Mouse (Mus musculus) liver, adult 2 months (tissue): ENCODE results near the gene Slc27a4. TPM values are rescaled to one million over a fixed set of nuclear protein-coding genes. Genes with fewer than 3 reads are reported as not detected.

Experiments
- DNase-seq: peaks from one replicate; pipeline ENCODE4 v3.0.0-alpha.2; 2011; ENCODE audit warnings: low read depth, low spot score; ENCODE audit errors: extremely low read depth
- H3K27ac ChIP-seq: fragments of 200-500 bp; replicated peaks from 2 replicates; pipeline ENCODE4 v1.5.1; 2012; ENCODE audit warnings: low read depth, mild to moderate bottlenecking, control low read depth, inconsistent platforms, low read length; ENCODE audit not compliant: insufficient read depth
- H3K27me3 ChIP-seq: fragments of 200-500 bp; 2 replicates; pipeline ENCODE4 v1.6.1; 2012; ENCODE audit warnings: mild to moderate bottlenecking, moderate library complexity, low read length, inconsistent platforms; ENCODE audit not compliant: control insufficient read depth, insufficient read depth
- H3K36me3 ChIP-seq: fragments of 200-500 bp; 2 replicates; pipeline ENCODE4 v1.6.1; 2012; ENCODE audit warnings: low read length, inconsistent platforms; ENCODE audit not compliant: control insufficient read depth, insufficient read depth
- H3K4me1 ChIP-seq: fragments of 200-500 bp; 2 replicates; pipeline ENCODE4 v1.6.1; 2011; ENCODE audit warnings: low read length; ENCODE audit not compliant: control insufficient read depth, insufficient read depth
- H3K4me3 ChIP-seq: fragments of 200-500 bp; 2 replicates; pipeline ENCODE4 v1.5.1; 2011; ENCODE audit warnings: low read depth, mild to moderate bottlenecking, control low read depth, low read length, moderate library complexity; ENCODE audit not compliant: insufficient read depth
- H3K79me2 ChIP-seq: fragments of 200-500 bp; 2 replicates; pipeline ENCODE4 v1.6.1; 2012; ENCODE audit warnings: inconsistent platforms, mild to moderate bottlenecking, low read length, moderate library complexity; ENCODE audit not compliant: control insufficient read depth, insufficient read depth
- H3K9ac ChIP-seq: fragments of 200-500 bp; 2 replicates; pipeline ENCODE4 v1.6.1; 2012; ENCODE audit warnings: low read depth, mild to moderate bottlenecking, control low read depth, inconsistent platforms, low read length
- CTCF ChIP-seq: fragments of 200-500 bp; IDR thresholded peaks from 2 replicates; pipeline ENCODE4 v1.5.1; 2011; ENCODE audit warnings: low read depth, low read length, control low read depth
- POLR2A ChIP-seq: fragments of 200-500 bp; IDR thresholded peaks from 2 replicates; pipeline ENCODE4 v1.6.1; 2011; ENCODE audit warnings: low read length, control low read depth; ENCODE audit not compliant: insufficient read depth; ENCODE audit errors: extremely low read depth
- WGBS: fragments of 180-500 bp; shearing (Covaris S2); methylation state at CpG from one replicate; pipeline ENCODE4 v1.1.7; 2018; 5-methylcytosine and 5-hydroxymethylcytosine counted together
- polyA plus RNA-seq: library from polyadenylated mRNA; depleted of rRNA; stranded (reverse); fragments of >200 nt; gene quantifications from 2 replicates; pipeline ENCODE4 v1.2.3, GENCODE M21; 2012
- total RNA-seq: library from RNA; depleted of rRNA; stranded (reverse); fragments of >200 nt; gene quantifications from 2 replicates; pipeline ENCODE4 v1.2.3, GENCODE M21; 2014

The Slc27a4 gene
- total and polyA plus RNA-seq, 2 experiments = 9.2 to 31.5 TPM

DNA sequence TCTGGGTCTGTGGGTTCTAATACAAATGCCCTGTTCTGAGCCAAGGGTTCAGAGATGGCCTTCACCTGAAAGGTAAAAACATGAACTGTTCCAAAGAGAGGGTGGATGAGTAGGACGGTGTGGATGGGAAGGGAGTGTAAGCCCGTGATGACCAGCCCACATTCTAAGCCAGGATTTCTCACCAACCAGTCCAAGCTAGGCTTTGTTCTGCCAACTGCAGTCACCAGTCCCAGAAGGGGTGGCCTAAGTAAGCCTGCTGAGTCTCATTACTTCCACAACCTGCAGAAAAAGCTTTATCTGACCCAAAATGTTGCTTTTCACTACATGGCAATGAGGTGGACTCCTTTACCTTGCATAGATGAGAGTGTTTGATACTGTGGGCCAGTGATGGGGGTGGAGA lies 41.7 kb downstream of the Slc27a4 start:
- H3K79me2 ChIP-seq = no peaks in the 10 kb centered on the region
- no peak for DNase-seq
- H3K27ac ChIP-seq = no peak overlapping the region
- H3K4me1 ChIP-seq = no peaks in the 10 kb centered on the region
- 92% methylated on average over 2 of the region's 2 CpGs for WGBS
- peaks cover 4% of the 10 kb centered on the region; the same call in 1 of the 2 replicates for H3K36me3 ChIP-seq
- no peak overlapping the region for H3K4me3 ChIP-seq
- TF ChIP-seq POLR2A (no peak), CTCF (no peak)
- no peaks in the 10 kb centered on the region; the same call in 1 of the 2 replicates for H3K27me3 ChIP-seq
- no peak overlapping the region for H3K9ac ChIP-seq

GRCm38 (mm10) chr2:29844661-29845060 lies 42.2 kb downstream of the Slc27a4 start:
- Histone ChIP-seq H3K27ac (no peak overlapping the region), H3K4me1 (no peaks in the 10 kb centered on the region), H3K36me3 (peaks cover 4% of the 10 kb centered on the region; the same call in 1 of the 2 replicates), H3K27me3 (no peaks in the 10 kb centered on the region; the same call in 1 of the 2 replicates), H3K79me2 (no peaks in the 10 kb centered on the region), H3K4me3 (no peak overlapping the region), H3K9ac (no peak overlapping the region)
- TF ChIP-seq POLR2A (no peak), CTCF (no peak)
- 97% methylated on average over 3 of the region's 3 CpGs for WGBS
- DNase-seq = no peak

- no peak overlapping the region for H3K27ac ChIP-seq
- DNase-seq = no peak
- no peaks in the 10 kb centered on the region for H3K4me1 ChIP-seq
- no peaks in the 10 kb centered on the region for H3K79me2 ChIP-seq
- H3K4me3 ChIP-seq = no peak overlapping the region
- no peaks in the 10 kb centered on the region; the same call in 1 of the 2 replicates for H3K27me3 ChIP-seq
- no peak overlapping the region for H3K9ac ChIP-seq
- 71% methylated on average over 25 of the region's 25 CpGs for WGBS
- no peak for TF ChIP-seq CTCF
- TF ChIP-seq POLR2A = no peak
- peaks cover 4% of the 10 kb centered on the region; the same call in 1 of the 2 replicates for H3K36me3 ChIP-seq
Observed at GRCm38 (mm10) chr2:29845636-29846035, 43.2 kb downstream of the Slc27a4 start.

DNA sequence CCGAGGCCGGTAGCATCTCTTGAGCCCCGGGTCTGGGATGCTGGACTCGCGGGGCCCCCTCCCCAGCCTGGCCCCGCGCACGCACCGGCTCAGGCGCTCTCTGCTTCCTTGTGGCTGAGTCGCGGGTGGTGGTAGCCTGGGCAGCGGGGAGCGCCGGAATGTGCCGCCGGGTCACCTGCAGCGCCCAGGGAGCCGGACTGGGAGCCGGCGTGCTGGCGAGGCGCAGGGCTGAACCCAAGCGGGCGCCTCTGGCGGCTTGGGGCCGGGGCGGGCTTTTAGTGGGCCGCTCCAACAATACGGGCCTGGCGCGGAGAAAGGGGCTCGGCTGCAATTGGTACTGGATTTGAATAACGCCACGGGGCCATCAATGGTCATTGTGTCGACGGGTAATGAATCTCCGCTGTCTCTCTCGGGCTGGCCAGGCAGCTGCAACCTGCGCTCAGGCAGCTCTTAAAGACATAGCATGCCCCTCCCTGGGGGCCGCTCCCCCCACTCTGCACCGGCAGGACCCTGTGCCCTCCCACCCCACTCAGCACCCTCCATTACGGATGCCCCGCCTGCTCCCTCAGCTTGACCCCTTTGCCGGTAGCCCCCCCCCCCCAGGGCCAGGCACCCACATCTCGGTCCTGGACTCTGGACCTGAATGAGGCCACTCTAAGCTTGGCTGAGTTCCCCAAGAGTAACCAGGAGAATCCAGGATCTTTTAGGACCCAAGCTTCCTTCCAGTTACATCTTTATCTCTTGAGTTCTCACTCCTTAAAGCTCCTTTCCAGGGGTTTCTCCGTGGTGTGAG lies 43.8 kb downstream of the Slc27a4 start:
- no peak for DNase-seq
- 40% methylated on average over 47 of the region's 47 CpGs for WGBS
- H3K27ac ChIP-seq = no peak overlapping the region
- H3K36me3 ChIP-seq = peaks cover 4% of the 10 kb centered on the region; the same call in 1 of the 2 replicates
- TF ChIP-seq POLR2A (no peak), CTCF (no peak)
- H3K27me3 ChIP-seq = no peaks in the 10 kb centered on the region; the same call in 1 of the 2 replicates
- no peaks in the 10 kb centered on the region for H3K4me1 ChIP-seq
- no peaks in the 10 kb centered on the region for H3K79me2 ChIP-seq
- H3K4me3 ChIP-seq = no peak overlapping the region
- H3K9ac ChIP-seq = no peak overlapping the region

DNA sequence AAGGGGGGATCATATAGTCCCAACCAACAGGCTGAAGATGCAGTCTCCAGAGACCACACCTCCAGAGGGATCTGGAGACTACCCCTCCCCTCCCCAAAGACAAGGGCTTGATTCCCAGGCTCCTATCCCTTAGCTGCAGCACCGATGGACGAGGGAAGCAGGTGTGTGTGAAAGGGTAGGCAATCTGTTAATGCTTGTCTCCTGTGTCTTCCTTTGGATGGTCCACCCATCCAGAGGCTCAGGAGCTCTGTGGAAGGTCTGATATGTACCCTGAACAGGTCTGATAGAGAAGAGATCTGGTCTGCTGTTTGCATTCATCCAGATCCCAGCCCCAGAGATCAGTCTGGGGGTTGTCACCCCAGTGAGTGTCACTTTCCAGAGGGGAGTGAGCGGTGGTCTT lies 44.5 kb downstream of the Slc27a4 start:
- TF ChIP-seq CTCF (no peak), POLR2A (no peak)
- Histone ChIP-seq H3K4me1 (no peaks in the 10 kb centered on the region), H3K9ac (no peak overlapping the region), H3K79me2 (no peaks in the 10 kb centered on the region), H3K27ac (no peak overlapping the region), H3K36me3 (peaks cover 3% of the 10 kb centered on the region; the same call in 1 of the 2 replicates), H3K27me3 (no peaks in the 10 kb centered on the region; the same call in 1 of the 2 replicates), H3K4me3 (no peak overlapping the region)
- 65% methylated on average over 3 of the region's 3 CpGs for WGBS
- DNase-seq = no peak

DNA sequence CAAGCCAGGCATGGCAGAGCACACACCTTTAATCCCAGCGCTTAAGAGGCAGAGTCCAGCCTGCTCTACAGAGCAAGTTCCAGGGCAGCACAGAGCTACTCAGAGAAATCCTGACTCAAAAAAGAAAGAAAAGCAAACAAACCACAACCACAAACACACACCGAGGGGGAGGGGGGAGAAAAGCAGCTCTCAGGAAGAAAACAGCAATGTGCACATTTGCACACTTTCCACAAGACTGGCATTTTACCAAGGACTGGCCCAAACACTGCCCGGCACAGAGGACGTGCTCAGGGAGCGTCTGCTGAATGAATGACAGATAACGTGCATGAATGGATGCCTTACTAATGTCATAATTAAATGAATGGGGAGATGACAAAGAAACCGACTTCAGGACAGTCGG lies 46.6 kb downstream of the Slc27a4 start:
- H3K4me3 ChIP-seq = no peak overlapping the region
- DNase-seq = no peak
- H3K79me2 ChIP-seq = no peaks in the 10 kb centered on the region
- 57% methylated on average over 8 of the region's 8 CpGs for WGBS
- no peaks in the 10 kb centered on the region; the same call in 1 of the 2 replicates for H3K27me3 ChIP-seq
- no peaks in the 10 kb centered on the region; the same call in 1 of the 2 replicates for H3K36me3 ChIP-seq
- no peak for TF ChIP-seq POLR2A
- TF ChIP-seq CTCF = no peak
- no peak overlapping the region for H3K27ac ChIP-seq
- H3K9ac ChIP-seq = no peak overlapping the region
- H3K4me1 ChIP-seq = no peaks in the 10 kb centered on the region
